Mouse (Mus musculus): Measurements from ENCODE around the gene Gpr87.
"Not testable (repeated sequence)": the region's sequence is repeated elsewhere in the genome, so short reads cannot be mapped to it uniquely, and the experiment has no call there.

- TF ChIP-seq SIN3A (IDR thresholded peaks at IDR 0.05; ENCODE audit: low read length); CTCF (conservative IDR thresholded peaks at IDR 0.05 in 1 of 2, IDR thresholded peaks at IDR 0.05 in 1 of 2; ENCODE audit: low read depth in 2 of 2, low read length in 2 of 2); USF1 (IDR thresholded peaks at IDR 0.05; ENCODE audit: low read depth, low read length); GABPA (IDR thresholded peaks at IDR 0.05; ENCODE audit: insufficient replicate concordance, low read depth, low read length): not testable (repeated sequence)
Measured at GRCm38 (mm10) chr3:59140941-59141340, 54.0 kb downstream of the Gpr87 start.

Measured in CH12.LX (cell line).